Mouse (Mus musculus): Measurements from ENCODE around the gene Epm2aip1.
A peak's percentile ranks its signal among the peaks of the same experiment; 100 is the strongest.

The Epm2aip1 gene

GRCm38 (mm10) chr9:111287956-111288355 lies 16.2 kb downstream of the Epm2aip1 start:
- no peak for DNase-seq (ENCODE audit: low spot score in 2 of 2)

GRCm38 (mm10) chr9:111289294-111289831 lies 17.6 kb downstream of the Epm2aip1 start:
- no peak for DNase-seq (ENCODE audit: low spot score in 2 of 2)

GRCm38 (mm10) chr9:111289832-111290339 lies 18.2 kb downstream of the Epm2aip1 start:
- peak; percentile 82 to 87 for DNase-seq (ENCODE audit: low spot score in 2 of 2)

- DNase-seq (ENCODE audit: low spot score in 2 of 2): no peak
These were observed 18.9 kb downstream of the Epm2aip1 start for GRCm38 (mm10) chr9:111290539-111291100.

GRCm38 (mm10) chr9:111293234-111293633 lies 21.5 kb downstream of the Epm2aip1 start:
- DNase-seq (ENCODE audit: low spot score in 2 of 2): no peak

GRCm38 (mm10) chr9:111294911-111295310 lies 23.2 kb downstream of the Epm2aip1 start:
- DNase-seq (ENCODE audit: low spot score in 2 of 2): no peak

- no peak for DNase-seq (ENCODE audit: low spot score in 2 of 2)
These were observed 23.6 kb downstream of the Epm2aip1 start for GRCm38 (mm10) chr9:111295323-111295722.

GRCm38 (mm10) chr9:111296433-111296832 lies 24.7 kb downstream of the Epm2aip1 start:
- DNase-seq (ENCODE audit: low spot score in 2 of 2): no peak

- no peak for DNase-seq (ENCODE audit: low spot score in 2 of 2)
These were observed 26.9 kb downstream of the Epm2aip1 start for GRCm38 (mm10) chr9:111298606-111299005.

- DNase-seq (ENCODE audit: low spot score in 2 of 2): no peak
These were observed 30.6 kb downstream of the Epm2aip1 start for GRCm38 (mm10) chr9:111302196-111302831.

GRCm38 (mm10) chr9:111304036-111304435 lies 32.3 kb downstream of the Epm2aip1 start:
- no peak for DNase-seq (ENCODE audit: low spot score in 2 of 2)

GRCm38 (mm10) chr9:111306142-111306541 lies 34.4 kb downstream of the Epm2aip1 start:
- no peak for DNase-seq (ENCODE audit: low spot score in 2 of 2)

GRCm38 (mm10) chr9:111311031-111311842 lies 39.5 kb downstream of the Epm2aip1 start, which contains the start of gene Trank1:
Gene Trank1 (plus strand): TSS chr9:111311739.
- DNase-seq (ENCODE audit: low spot score in 2 of 2): peak in 1 of 2 experiments; percentile 52

GRCm38 (mm10) chr9:111311843-111312441 lies 40.2 kb downstream of the Epm2aip1 start:
- DNase-seq (ENCODE audit: low spot score in 2 of 2): no peak

- no peak for DNase-seq (ENCODE audit: low spot score in 2 of 2)
These were observed 40.9 kb downstream of the Epm2aip1 start for GRCm38 (mm10) chr9:111312442-111313141.

- no peak for DNase-seq (ENCODE audit: low spot score in 2 of 2)
These were observed 41.6 kb downstream of the Epm2aip1 start for GRCm38 (mm10) chr9:111313299-111313698.

- DNase-seq (ENCODE audit: low spot score in 2 of 2): no peak
These were observed 42.1 kb downstream of the Epm2aip1 start for GRCm38 (mm10) chr9:111313793-111314192.

- DNase-seq (ENCODE audit: low spot score in 2 of 2): peak; percentile 28 to 59
These were observed 42.5 kb downstream of the Epm2aip1 start for GRCm38 (mm10) chr9:111314219-111314618.

GRCm38 (mm10) chr9:111320912-111321311 lies 49.2 kb downstream of the Epm2aip1 start:
- DNase-seq (ENCODE audit: low spot score in 2 of 2): no peak

- no peak for DNase-seq (ENCODE audit: low spot score in 2 of 2)
These were observed 53.2 kb downstream of the Epm2aip1 start for GRCm38 (mm10) chr9:111324881-111325280.

All from urinary bladder, postnatal 4 days (tissue).